Mouse (Mus musculus) small intestine, adult 2 months (tissue): Measurements from ENCODE around the gene Tmem259.

Experiments
- CTCF ChIP-seq: fragments of 200-500 bp; IDR thresholded peaks from 2 replicates; pipeline ENCODE4 v1.5.1; 2012; ENCODE audit warnings: low read depth, mild to moderate bottlenecking, control low read depth, inconsistent platforms, low read length, moderate library complexity, mixed read lengths; ENCODE audit not compliant: insufficient replicate concordance, insufficient read length; ENCODE audit errors: extremely low read depth
- POLR2A ChIP-seq: fragments of 200-500 bp; IDR thresholded peaks from 2 replicates; pipeline ENCODE4 v1.6.1; 2012; ENCODE audit warnings: low read depth, mild to moderate bottlenecking, control low read depth, inconsistent platforms, low read length, moderate library complexity

- no peak for TF ChIP-seq POLR2A
- no peak for TF ChIP-seq CTCF
Observed at GRCm38 (mm10) chr10:80021320-80021641, 37.2 kb upstream of the Tmem259 start.
